Mouse (Mus musculus) yolk sac, embryonic 10.5 days (tissue): Measurements from ENCODE around the gene Rpl7l1.
"Not testable (repeated sequence)": the region's sequence is repeated elsewhere in the genome, so short reads cannot be mapped to it uniquely, and the experiment has no call there.

Experiments used
- DNase-seq: peaks from one replicate; pipeline ENCODE4 v3.0.0-alpha.2; 2017; ENCODE audit warnings: low spot score

Rpl7l1 gene

DNA sequence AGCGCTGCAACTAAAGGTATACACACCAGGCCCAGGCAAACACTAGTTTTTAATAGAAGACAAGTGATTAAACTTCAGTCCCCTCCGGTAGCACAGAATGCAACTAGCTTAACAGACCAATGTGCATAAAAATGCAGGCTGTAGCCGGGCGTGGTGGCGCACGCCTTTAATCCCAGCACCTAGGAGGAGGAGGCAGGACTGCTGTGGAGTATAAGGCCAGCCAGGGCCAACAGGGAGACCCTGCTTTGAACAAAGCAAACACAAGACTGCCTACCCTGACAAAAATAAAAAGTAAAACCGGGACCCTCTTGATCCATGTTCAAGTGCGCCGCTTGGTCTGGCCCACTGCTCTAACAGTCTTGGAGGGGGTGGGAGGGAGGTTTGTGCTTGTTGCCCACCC lies 7.4 kb downstream of the Rpl7l1 start:
- no peak for DNase-seq

GRCm38 (mm10) chr17:46774131-46774472 lies 8.4 kb downstream of the Rpl7l1 start:
- no peak for DNase-seq

DNA sequence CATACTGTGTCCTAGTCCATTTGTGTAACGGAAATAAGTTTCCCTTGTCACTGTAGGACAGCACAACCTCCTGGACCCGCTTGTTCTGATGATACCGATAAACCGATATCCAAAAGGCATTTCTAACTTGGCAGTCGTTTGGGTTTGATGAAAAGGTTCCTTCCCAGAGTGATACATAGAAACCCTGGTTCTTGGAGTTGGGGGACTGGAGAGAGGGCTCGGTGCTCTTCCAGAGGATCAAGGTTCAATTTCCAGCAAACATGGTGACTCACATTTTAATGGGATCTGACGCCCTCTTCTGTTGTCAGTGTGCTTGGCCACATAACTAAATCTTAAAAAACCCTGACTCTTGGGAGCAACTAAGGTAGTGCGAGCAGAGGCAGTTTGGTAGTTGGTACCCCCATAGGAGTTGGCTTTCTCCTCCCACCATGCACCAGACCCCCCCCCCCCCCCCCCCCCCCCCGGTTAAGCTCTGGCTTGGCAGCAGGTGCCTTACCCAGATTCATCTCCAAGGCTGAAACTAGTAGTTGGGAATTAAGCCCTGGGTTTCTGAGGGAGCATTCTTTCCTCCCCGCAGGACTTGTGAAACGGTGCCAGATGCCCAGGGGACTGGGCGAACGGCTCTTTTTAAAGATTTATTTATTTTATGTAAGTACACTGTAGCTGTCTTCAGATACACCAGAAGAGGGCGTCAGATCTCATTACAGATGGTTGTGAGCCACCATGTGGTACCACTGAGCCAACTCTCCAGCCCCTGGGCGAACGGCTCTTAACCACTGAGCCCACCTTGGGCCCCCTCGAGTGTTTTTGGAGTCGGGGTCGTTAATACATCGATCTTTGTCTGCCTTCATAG lies 9.0 kb downstream of the Rpl7l1 start:
- DNase-seq = peak; percentile 56

DNA sequence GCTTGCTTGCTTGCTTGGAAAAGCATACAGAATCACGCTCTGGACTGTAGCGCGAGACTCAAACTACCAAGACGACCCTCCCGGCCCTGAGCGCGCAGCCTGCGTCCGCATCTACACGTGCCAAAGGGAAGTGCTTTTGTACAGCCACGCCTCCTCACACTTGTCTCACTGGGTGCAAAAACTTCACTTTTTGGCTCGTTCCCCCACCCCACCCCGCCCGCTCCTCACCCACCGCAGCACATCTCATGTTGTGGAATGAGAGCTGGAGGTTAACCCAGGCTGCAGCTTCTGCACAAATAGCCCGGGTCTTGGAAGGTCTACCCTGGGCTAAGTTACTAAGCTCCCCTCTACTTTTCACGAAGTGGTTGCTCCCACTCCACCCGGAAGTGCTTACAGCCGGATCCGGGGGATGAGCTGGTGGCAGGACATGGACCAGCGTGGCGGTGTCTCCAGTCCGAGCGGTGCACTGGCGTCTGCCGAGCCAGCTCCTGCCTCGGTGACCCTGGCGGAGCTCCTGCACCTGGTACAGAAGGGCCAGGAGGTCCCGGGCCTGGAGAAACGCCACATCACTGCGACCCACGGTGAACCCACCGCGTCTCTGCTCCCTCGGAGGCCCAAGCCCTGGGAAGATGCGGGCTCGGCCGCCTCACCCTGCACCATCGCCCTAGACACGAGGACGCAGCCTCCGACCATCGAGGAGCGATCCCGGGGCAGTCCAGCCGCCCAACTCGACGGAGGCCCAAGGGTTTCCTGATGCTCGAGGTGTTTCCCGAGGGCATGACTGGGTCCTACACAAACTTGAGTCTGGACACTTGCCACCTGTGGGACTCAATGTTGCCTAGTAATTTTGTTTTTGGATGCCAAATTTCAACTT lies 9.8 kb downstream of the Rpl7l1 start, which contains the start of gene 2310039H08Rik:
Gene 2310039H08Rik (plus strand): TSS at position 232 of the 874 bp plus-strand sequence.
- DNase-seq = peak; percentile 92

DNA sequence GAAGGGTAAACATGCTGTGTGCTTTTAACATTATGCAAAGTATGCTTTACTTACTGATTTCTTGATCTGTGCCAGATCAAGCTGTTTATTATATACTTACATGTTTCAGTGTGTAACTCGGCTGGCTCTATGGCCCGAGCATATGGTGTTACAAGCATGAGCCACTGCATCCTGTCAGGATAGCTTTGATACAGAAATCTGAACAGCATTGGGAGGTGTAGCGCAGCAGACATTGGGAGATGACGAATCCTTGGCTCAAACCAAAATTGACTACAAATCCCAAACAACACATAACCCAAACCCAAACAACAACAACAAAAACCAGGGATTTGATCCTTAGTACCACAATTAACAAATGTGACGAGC lies 10.5 kb downstream of the Rpl7l1 start:
- DNase-seq = no peak

GRCm38 (mm10) chr17:46771616-46772015 lies 10.9 kb downstream of the Rpl7l1 start:
- DNase-seq = no peak

GRCm38 (mm10) chr17:46771025-46771424 lies 11.4 kb downstream of the Rpl7l1 start:
- no peak for DNase-seq

DNA sequence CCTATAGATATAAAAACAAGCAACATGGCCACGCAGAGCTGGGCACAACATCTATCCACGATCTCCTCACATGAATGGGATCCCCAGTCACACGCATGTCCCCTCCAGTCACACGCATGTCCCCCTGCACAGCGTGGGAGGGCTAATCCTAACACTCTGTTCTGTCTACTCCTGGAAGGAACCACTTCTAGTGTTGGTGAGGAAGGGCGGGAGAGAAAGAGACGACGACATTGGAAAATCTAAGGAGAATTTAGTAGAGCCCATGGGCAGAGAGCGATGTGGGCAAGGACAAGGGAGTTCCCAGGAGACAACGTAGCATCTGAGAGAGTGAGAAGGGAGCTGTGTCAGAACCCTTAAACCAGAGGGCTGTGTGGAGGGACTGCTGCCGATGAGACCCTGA lies 11.9 kb downstream of the Rpl7l1 start:
- no peak for DNase-seq

GRCm38 (mm10) chr17:46767868-46768267 lies 14.6 kb downstream of the Rpl7l1 start:
- DNase-seq = peak; percentile 26

GRCm38 (mm10) chr17:46764916-46765315 lies 17.6 kb downstream of the Rpl7l1 start:
- DNase-seq = not testable (repeated sequence)

DNA sequence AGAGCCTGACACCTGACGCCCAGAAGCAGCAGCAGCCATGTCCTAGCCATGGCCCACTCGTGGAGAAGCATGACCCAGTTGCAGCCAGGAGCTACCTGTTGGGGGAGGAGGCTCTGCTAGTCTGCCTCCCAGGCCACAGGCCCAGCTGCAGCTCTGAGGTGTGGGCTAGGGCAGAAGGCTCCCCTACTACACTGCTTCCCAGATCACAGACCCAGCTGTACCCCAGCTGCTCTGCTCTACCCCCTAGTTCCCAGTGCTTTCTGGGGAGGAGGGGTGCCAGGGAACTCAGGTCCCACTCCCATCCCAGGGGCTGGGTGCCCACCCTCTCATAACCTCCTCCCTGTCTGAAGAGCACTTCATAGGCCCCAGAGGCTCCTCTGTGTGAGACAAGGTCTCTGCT lies 18.9 kb downstream of the Rpl7l1 start, which contains the start of gene Ptcra:
Gene Ptcra (minus strand): TSS at position 169 of the 400 bp plus-strand sequence.
- DNase-seq = no peak

DNA sequence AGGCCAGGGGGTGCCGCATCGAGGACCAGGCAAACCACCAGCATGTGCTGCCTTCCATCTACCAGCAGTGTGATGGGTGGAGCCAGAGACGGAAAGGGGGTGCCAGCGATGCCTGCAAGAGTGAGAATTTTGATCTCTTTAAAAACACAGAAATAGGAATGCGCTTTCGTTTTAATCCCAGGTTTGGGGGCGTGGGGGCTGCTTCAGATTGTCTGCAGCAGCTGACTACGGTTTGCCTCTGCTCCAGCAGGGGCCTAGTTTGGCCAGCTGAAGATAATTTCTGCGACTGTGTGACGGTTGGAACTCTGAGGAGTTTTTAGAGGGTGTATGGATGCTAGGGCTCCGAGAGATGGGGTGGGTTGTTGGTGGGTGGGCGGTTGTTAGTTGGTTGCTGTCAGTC lies 23.7 kb downstream of the Rpl7l1 start:
- no peak for DNase-seq

GRCm38 (mm10) chr17:46751794-46752556 lies 30.5 kb downstream of the Rpl7l1 start, which contains the start of gene Cnpy3:
Gene Cnpy3, minus strand, starts transcription at chr17:46752214.
- peak; percentile 98 for DNase-seq

DNA sequence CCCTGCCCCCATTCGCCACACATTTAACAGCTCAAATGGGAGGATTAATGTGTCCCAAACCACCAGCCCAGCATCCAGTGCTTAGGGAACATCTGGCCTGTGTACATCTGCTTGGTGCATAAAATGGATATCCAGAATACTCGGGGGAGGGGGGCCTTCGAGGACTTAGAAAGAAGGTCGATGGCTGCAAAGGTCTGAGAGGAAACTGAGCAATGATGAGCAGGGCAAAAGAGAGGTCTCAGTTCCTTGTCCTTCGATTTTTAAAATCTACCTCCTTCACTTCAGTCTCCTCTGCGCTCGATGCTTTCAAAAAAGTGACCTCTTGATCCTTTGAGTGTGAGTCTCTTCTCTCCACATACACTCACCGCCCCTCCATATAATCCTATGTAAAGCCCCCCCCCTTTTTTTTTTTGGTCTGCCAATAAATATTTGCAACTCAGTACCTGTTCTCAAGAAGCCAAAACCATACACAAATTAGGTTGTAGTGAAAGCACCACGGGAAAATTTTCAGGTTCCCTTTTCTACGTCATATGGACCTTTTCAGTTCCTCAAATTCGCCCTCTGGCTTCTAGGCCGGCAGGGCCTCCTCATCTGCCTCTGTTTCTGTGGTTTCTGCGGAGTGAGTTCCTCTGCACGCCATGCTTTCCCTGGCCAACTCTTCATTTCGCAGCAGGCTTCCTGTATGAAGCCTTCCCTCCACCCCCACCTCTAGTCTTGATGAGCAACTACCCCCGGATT lies 31.2 kb downstream of the Rpl7l1 start:
- no peak for DNase-seq

GRCm38 (mm10) chr17:46750580-46750979 lies 31.9 kb downstream of the Rpl7l1 start:
- DNase-seq = no peak

GRCm38 (mm10) chr17:46749282-46749681 lies 33.2 kb downstream of the Rpl7l1 start:
- no peak for DNase-seq

GRCm38 (mm10) chr17:46747806-46748205 lies 34.7 kb downstream of the Rpl7l1 start:
- DNase-seq = no peak

GRCm38 (mm10) chr17:46747234-46747633 lies 35.2 kb downstream of the Rpl7l1 start:
- DNase-seq = no peak

GRCm38 (mm10) chr17:46745506-46745905 lies 37.0 kb downstream of the Rpl7l1 start:
- DNase-seq = no peak

DNA sequence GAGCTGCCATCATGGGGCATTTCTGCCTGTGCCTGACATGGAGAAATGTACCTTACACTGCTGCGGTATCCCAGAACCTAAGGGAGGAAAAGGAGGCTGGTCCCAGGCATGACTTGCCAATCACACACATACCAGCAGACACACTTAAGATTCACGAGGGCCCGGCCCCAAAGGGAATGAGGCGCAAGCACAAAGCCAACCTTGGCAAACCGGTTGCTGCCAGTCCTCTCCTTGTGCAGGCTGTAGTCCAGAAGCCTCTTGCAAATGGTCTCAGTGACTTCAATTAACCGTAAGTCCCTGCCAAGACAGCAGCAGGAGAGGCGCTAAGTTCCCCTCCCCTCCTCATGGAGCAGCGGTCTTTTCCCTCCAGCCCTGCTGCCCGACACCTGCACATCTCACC lies 39.5 kb downstream of the Rpl7l1 start:
- no peak for DNase-seq

- DNase-seq = no peak
These were observed 41.2 kb downstream of the Rpl7l1 start for GRCm38 (mm10) chr17:46741305-46741704.
